Mouse (Mus musculus): ENCODE data around the gene Otulin. TPM values are rescaled to one million over a fixed set of nuclear protein-coding genes. Genes with fewer than 3 reads are reported as not detected.

Otulin gene
- total and polyA plus RNA-seq, 3 experiments: 18.7 to 26.1 (median 24.6) TPM

- TF ChIP-seq EP300 (IDR thresholded peaks at IDR 0.05; ENCODE audit: insufficient read depth, low read depth, low read length) (no peak), POLR2A (IDR thresholded peaks at IDR 0.05; ENCODE audit: insufficient read depth, low read depth, low read length) (no peak), CTCF (IDR thresholded peaks at IDR 0.05) (no peak)
- H3K27me3 ChIP-seq (ENCODE audit: control insufficient read depth, insufficient read depth, low read length): no peaks in the 10 kb centered on the region
- H3K79me2 ChIP-seq (replicated peaks; ENCODE audit: control insufficient read depth, insufficient read depth, low read length): no peaks in the 10 kb centered on the region; the same call in 1 of the 2 replicates
- H3K36me3 ChIP-seq (ENCODE audit: control insufficient read depth, insufficient read depth, low read length): peaks cover 12% of the 10 kb centered on the region; the same call in 1 of the 2 replicates
- no peak overlapping the region for H3K27ac ChIP-seq
- H3K4me3 ChIP-seq: no peak overlapping the region
- 72% methylated on average over 12 of the region's 12 CpGs for WGBS
- peak in 1 of 2 experiments; percentile 39 for DNase-seq
- no peak overlapping the region for H3K9ac ChIP-seq (ENCODE audit: low read depth, low read length)
- peaks cover 24% of the 10 kb centered on the region for H3K4me1 ChIP-seq (ENCODE audit: control insufficient read depth, insufficient read depth, low read length)
- intact Hi-C loops (cut with DNase I): no loop called here
Observed at GRCm38 (mm10) chr15:27525233-27526005, 105.1 kb downstream of the Otulin start.

GRCm38 (mm10) chr15:27519857-27520256 lies 110.6 kb downstream of the Otulin start:
- Histone ChIP-seq H3K79me2 (replicated peaks; ENCODE audit: control insufficient read depth, insufficient read depth, low read length) (no peaks in the 10 kb centered on the region), H3K4me1 (ENCODE audit: control insufficient read depth, insufficient read depth, low read length) (peaks cover 12% of the 10 kb centered on the region), H3K9ac (ENCODE audit: low read depth, low read length) (no peak overlapping the region), H3K27me3 (ENCODE audit: control insufficient read depth, insufficient read depth, low read length) (no peaks in the 10 kb centered on the region), H3K27ac (no peak overlapping the region), H3K36me3 (ENCODE audit: control insufficient read depth, insufficient read depth, low read length) (no peaks in the 10 kb centered on the region; the same call in 1 of the 2 replicates), H3K4me3 (no peak overlapping the region)
- no peak for DNase-seq
- no peak for TF ChIP-seq POLR2A (IDR thresholded peaks at IDR 0.05; ENCODE audit: insufficient read depth, low read depth, low read length)
- TF ChIP-seq EP300 (IDR thresholded peaks at IDR 0.05; ENCODE audit: insufficient read depth, low read depth, low read length): no peak
- no peak for TF ChIP-seq CTCF (IDR thresholded peaks at IDR 0.05)
- intact Hi-C loops (cut with DNase I): no loop called here
- WGBS: 85% methylated on average over 7 of the region's 7 CpGs

- 47% methylated on average over 8 of the region's 8 CpGs for WGBS
Observed at GRCm38 (mm10) chr15:27518026-27518425, 112.5 kb downstream of the Otulin start.

GRCm38 (mm10) chr15:27516927-27517326 lies 113.6 kb downstream of the Otulin start:
- Histone ChIP-seq H3K4me1 (ENCODE audit: control insufficient read depth, insufficient read depth, low read length) (peaks cover 10% of the 10 kb centered on the region), H3K79me2 (replicated peaks; ENCODE audit: control insufficient read depth, insufficient read depth, low read length) (no peaks in the 10 kb centered on the region), H3K36me3 (ENCODE audit: control insufficient read depth, insufficient read depth, low read length) (no peaks in the 10 kb centered on the region; the same call in 1 of the 2 replicates), H3K27me3 (ENCODE audit: control insufficient read depth, insufficient read depth, low read length) (no peaks in the 10 kb centered on the region), H3K9ac (ENCODE audit: low read depth, low read length) (no peak overlapping the region), H3K4me3 (no peak overlapping the region), H3K27ac (no peak overlapping the region)
- 38% methylated on average over 1 of the region's 1 CpGs for WGBS
- intact Hi-C loops (cut with DNase I): no loop called here
- DNase-seq: no peak
- TF ChIP-seq EP300 (IDR thresholded peaks at IDR 0.05; ENCODE audit: insufficient read depth, low read depth, low read length) (no peak), CTCF (IDR thresholded peaks at IDR 0.05) (no peak), POLR2A (IDR thresholded peaks at IDR 0.05; ENCODE audit: insufficient read depth, low read depth, low read length) (no peak)

More at GRCm38 (mm10) chr15:27518026-27518425, 112.5 kb downstream of the Otulin start:
- Histone ChIP-seq H3K27ac (no peak overlapping the region), H3K36me3 (ENCODE audit: control insufficient read depth, insufficient read depth, low read length) (no peaks in the 10 kb centered on the region; the same call in 1 of the 2 replicates), H3K27me3 (ENCODE audit: control insufficient read depth, insufficient read depth, low read length) (no peaks in the 10 kb centered on the region), H3K4me3 (no peak overlapping the region), H3K79me2 (replicated peaks; ENCODE audit: control insufficient read depth, insufficient read depth, low read length) (no peaks in the 10 kb centered on the region), H3K9ac (ENCODE audit: low read depth, low read length) (no peak overlapping the region), H3K4me1 (ENCODE audit: control insufficient read depth, insufficient read depth, low read length) (peaks cover 10% of the 10 kb centered on the region)
- TF ChIP-seq CTCF (IDR thresholded peaks at IDR 0.05): no peak
- TF ChIP-seq POLR2A (IDR thresholded peaks at IDR 0.05; ENCODE audit: insufficient read depth, low read depth, low read length): no peak
- TF ChIP-seq EP300 (IDR thresholded peaks at IDR 0.05; ENCODE audit: insufficient read depth, low read depth, low read length): no peak
- intact Hi-C loops (cut with DNase I): no loop called here
- DNase-seq: no peak

- peak overlapping the region; percentile 81 for H3K27ac ChIP-seq
- 0 out of 2 replicates have a peak, but pooled peaks cover 2% of the 10 kb centered on the region for H3K79me2 ChIP-seq (replicated peaks; ENCODE audit: control insufficient read depth, insufficient read depth, low read length)
- no peak overlapping the region; the same call in 1 of the 2 replicates for H3K9ac ChIP-seq (ENCODE audit: low read depth, low read length)
- no peaks in the 10 kb centered on the region for H3K27me3 ChIP-seq (ENCODE audit: control insufficient read depth, insufficient read depth, low read length)
- WGBS: 67% methylated on average over 17 of the region's 17 CpGs
- intact Hi-C loops (cut with DNase I): no loop called here
- peaks cover 10% of the 10 kb centered on the region; the same call in 1 of the 2 replicates for H3K4me1 ChIP-seq (ENCODE audit: control insufficient read depth, insufficient read depth, low read length)
- TF ChIP-seq CTCF (IDR thresholded peaks at IDR 0.05) (no peak), EP300 (IDR thresholded peaks at IDR 0.05; ENCODE audit: insufficient read depth, low read depth, low read length) (0 out of 2 replicates have a peak, but pooled peaks have one; percentile 36), POLR2A (IDR thresholded peaks at IDR 0.05; ENCODE audit: insufficient read depth, low read depth, low read length) (no peak)
- H3K36me3 ChIP-seq (ENCODE audit: control insufficient read depth, insufficient read depth, low read length): peaks cover 14% of the 10 kb centered on the region
- peak in 1 of 2 experiments; percentile 43 for DNase-seq
- no peak overlapping the region for H3K4me3 ChIP-seq
Observed at GRCm38 (mm10) chr15:27508982-27509381, 121.5 kb downstream of the Otulin start.

- peaks cover 14% of the 10 kb centered on the region for H3K36me3 ChIP-seq (ENCODE audit: control insufficient read depth, insufficient read depth, low read length)
- intact Hi-C loops (cut with DNase I): no loop called here
- 0 out of 2 replicates have a peak, but pooled peaks cover 2% of the 10 kb centered on the region for H3K79me2 ChIP-seq (replicated peaks; ENCODE audit: control insufficient read depth, insufficient read depth, low read length)
- 51% methylated on average over 7 of the region's 7 CpGs for WGBS
- no peak for TF ChIP-seq POLR2A (IDR thresholded peaks at IDR 0.05; ENCODE audit: insufficient read depth, low read depth, low read length)
- TF ChIP-seq CTCF (IDR thresholded peaks at IDR 0.05): no peak
- TF ChIP-seq EP300 (IDR thresholded peaks at IDR 0.05; ENCODE audit: insufficient read depth, low read depth, low read length): no peak
- H3K27ac ChIP-seq: peak overlapping the region; percentile 81
- H3K27me3 ChIP-seq (ENCODE audit: control insufficient read depth, insufficient read depth, low read length): no peaks in the 10 kb centered on the region
- H3K9ac ChIP-seq (ENCODE audit: low read depth, low read length): no peak overlapping the region
- peaks cover 17% of the 10 kb centered on the region for H3K4me1 ChIP-seq (ENCODE audit: control insufficient read depth, insufficient read depth, low read length)
- H3K4me3 ChIP-seq: no peak overlapping the region
- DNase-seq: no peak
Observed at GRCm38 (mm10) chr15:27508169-27508568, 122.3 kb downstream of the Otulin start.

Data from heart, adult 2 months (tissue).